Mouse (Mus musculus) forebrain, postnatal 0 days (tissue): ENCODE results near the gene Tex19.2. TPM values are rescaled to one million over a fixed set of nuclear protein-coding genes. Genes with fewer than 3 reads are reported as not detected.
A peak's percentile ranks its signal among the peaks of the same experiment; 100 is the strongest.
"Not testable (repeated sequence)": the region's sequence is repeated elsewhere in the genome, so short reads cannot be mapped to it uniquely, and the experiment has no call there.

ENCODE experiments used
- ATAC-seq: fragments of 200-750 bp; cut with Nextera tagmentation; 2 replicates; pipeline ENCODE4 v1.8.0; 2017; ENCODE audit warnings: mild to moderate bottlenecking, moderate library complexity
- DNase-seq: peaks from one replicate; pipeline ENCODE4 v3.0.0-alpha.2; 2015
- H3K27ac ChIP-seq: fragments of 300-500 bp; sonication (generic); 2 replicates; pipeline ENCODE4 v1.5.1; 2014; ENCODE audit warnings: low read depth, mild to moderate bottlenecking, antibody characterized with exemption, low read length, moderate library complexity, mixed read lengths
- H3K27me3 ChIP-seq: fragments of 300-500 bp; sonication (generic); 2 replicates; pipeline ENCODE4 v1.6.1; 2014; ENCODE audit warnings: mild to moderate bottlenecking, low read length, mixed read lengths; ENCODE audit not compliant: insufficient read depth
- H3K36me3 ChIP-seq: fragments of 300-500 bp; sonication (generic); 2 replicates; pipeline ENCODE4 v1.6.1; 2014; ENCODE audit warnings: mild to moderate bottlenecking, moderate library complexity; ENCODE audit not compliant: insufficient read depth
- H3K4me1 ChIP-seq: fragments of 300-500 bp; sonication (generic); 2 replicates; pipeline ENCODE4 v1.6.1; 2014; ENCODE audit warnings: antibody characterized with exemption; ENCODE audit not compliant: insufficient read depth
- H3K4me2 ChIP-seq: fragments of 300-500 bp; sonication (generic); 2 replicates; pipeline ENCODE4 v1.6.1; 2014; ENCODE audit warnings: low read depth, mild to moderate bottlenecking, moderate library complexity
- H3K4me3 ChIP-seq: fragments of 300-500 bp; sonication (generic); 2 replicates; pipeline ENCODE4 v1.5.1; 2014; ENCODE audit warnings: low read depth, low read length, mixed read lengths
- H3K9ac ChIP-seq: fragments of 300-500 bp; sonication (generic); 2 replicates; pipeline ENCODE4 v1.6.1; 2014; ENCODE audit warnings: mild to moderate bottlenecking
- H3K9me3 ChIP-seq: fragments of 300-500 bp; sonication (generic); 2 replicates; pipeline ENCODE4 v1.6.1; 2016; ENCODE audit warnings: low read length
- CTCF ChIP-seq: sonication (generic); IDR thresholded peaks from 2 replicates; pipeline ENCODE4 v1.5.1; 2016; ENCODE audit warnings: antibody characterized with exemption, control low read depth, low read depth
- WGBS: fragments of 180-500 bp; shearing (Covaris S2); extraction: QIAGEN DNeasy Blood & Tissue Kit; methylation state at CpG from one replicate; pipeline ENCODE4 v1.1.7; 2014; 5-methylcytosine and 5-hydroxymethylcytosine counted together
- polyA plus RNA-seq: library from polyadenylated mRNA; unstranded; fragments of >200 nt; fragmentation: Nextera tagmentation; extraction: Ambion mirVana; gene quantifications from 2 replicates; pipeline ENCODE4 v1.2.1, GENCODE M21; 2015
- total RNA-seq: library from RNA; depleted of rRNA; stranded (reverse); fragments of >200 nt; gene quantifications from 2 replicates; pipeline ENCODE4 v1.2.3, GENCODE M21; 2014

The Tex19.2 gene
- total and polyA plus RNA-seq, 2 experiments from 2014 or later, result not detected

- Histone ChIP-seq H3K4me1 (no peaks in the 10 kb centered on the region), H3K27ac (no peak overlapping the region), H3K27me3 (no peaks in the 10 kb centered on the region), H3K9ac (no peak overlapping the region), H3K9me3 (no peaks in the 10 kb centered on the region), H3K36me3 (no peaks in the 10 kb centered on the region), H3K4me2 (no peak overlapping the region), H3K4me3 (no peak overlapping the region)
- no peak for DNase-seq
- ATAC-seq, result no peak
- TF ChIP-seq CTCF, result no peak
- 88% methylated on average over 1 of the region's 1 CpGs for WGBS
Measured at GRCm38 (mm10) chr11:121111601-121112000, 6.9 kb downstream of the Tex19.2 start.

GRCm38 (mm10) chr11:121111051-121111450, 7.4 kb downstream of the Tex19.2 start:
- H3K4me2 ChIP-seq, result no peak overlapping the region
- DNase-seq (no peak), ATAC-seq (no peak)
- H3K4me3 ChIP-seq, result no peak overlapping the region
- TF ChIP-seq CTCF, result no peak
- H3K27me3 ChIP-seq, result no peaks in the 10 kb centered on the region
- no peaks in the 10 kb centered on the region for H3K9me3 ChIP-seq
- no peaks in the 10 kb centered on the region for H3K4me1 ChIP-seq
- H3K9ac ChIP-seq, result no peak overlapping the region
- 84% methylated on average over 3 of the region's 3 CpGs for WGBS
- no peak overlapping the region for H3K27ac ChIP-seq
- no peaks in the 10 kb centered on the region for H3K36me3 ChIP-seq

GRCm38 (mm10) chr11:121109986-121110385, 8.5 kb downstream of the Tex19.2 start:
- H3K27me3 ChIP-seq, result no peaks in the 10 kb centered on the region
- ATAC-seq, result peak; percentile 66
- TF ChIP-seq CTCF, result no peak

GRCm38 (mm10) chr11:121108061-121108460, 10.4 kb downstream of the Tex19.2 start:
- Histone ChIP-seq H3K27me3 (no peaks in the 10 kb centered on the region), H3K4me2 (no peak overlapping the region), H3K9me3 (no peaks in the 10 kb centered on the region), H3K4me1 (no peaks in the 10 kb centered on the region), H3K9ac (no peak overlapping the region), H3K36me3 (no peaks in the 10 kb centered on the region), H3K4me3 (no peak overlapping the region), H3K27ac (no peak overlapping the region)
- ATAC-seq (no peak), DNase-seq (no peak)
- 72% methylated on average over 9 of the region's 9 CpGs for WGBS
- TF ChIP-seq CTCF, result no peak

More at GRCm38 (mm10) chr11:121109986-121110385, 8.5 kb downstream of the Tex19.2 start:
- H3K4me2 ChIP-seq, result no peak overlapping the region
- no peak overlapping the region for H3K9ac ChIP-seq
- DNase-seq, result peak; percentile 56
- no peaks in the 10 kb centered on the region for H3K4me1 ChIP-seq
- H3K4me3 ChIP-seq, result no peak overlapping the region
- H3K27ac ChIP-seq, result no peak overlapping the region
- no peaks in the 10 kb centered on the region for H3K36me3 ChIP-seq
- no peaks in the 10 kb centered on the region for H3K9me3 ChIP-seq
- 2% methylated on average over 2 of the region's 2 CpGs for WGBS

GRCm38 (mm10) chr11:121107242-121107641, 11.2 kb downstream of the Tex19.2 start:
- ATAC-seq, H3K36me3 ChIP-seq, H3K27me3 ChIP-seq: not testable (repeated sequence)

GRCm38 (mm10) chr11:121101124-121101805, 17.2 kb downstream of the Tex19.2 start:
- H3K27ac ChIP-seq, result no peak overlapping the region
- WGBS, result 85% methylated on average over 4 of the region's 4 CpGs

More at GRCm38 (mm10) chr11:121107242-121107641, 11.2 kb downstream of the Tex19.2 start:
- H3K4me3 ChIP-seq, H3K9me3 ChIP-seq, DNase-seq, H3K9ac ChIP-seq, H3K4me1 ChIP-seq, H3K27ac ChIP-seq, H3K4me2 ChIP-seq: not testable (repeated sequence)
- 73% methylated on average over 1 of the region's 1 CpGs for WGBS

GRCm38 (mm10) chr11:121100692-121101091, 17.8 kb downstream of the Tex19.2 start:
- Histone ChIP-seq H3K9me3 (no peaks in the 10 kb centered on the region), H3K27ac (no peak overlapping the region), H3K9ac (no peak overlapping the region), H3K4me2 (no peak overlapping the region), H3K4me3 (no peak overlapping the region), H3K27me3 (no peaks in the 10 kb centered on the region), H3K36me3 (no peaks in the 10 kb centered on the region), H3K4me1 (no peaks in the 10 kb centered on the region)
- no peak for TF ChIP-seq CTCF
- 67% methylated on average over 7 of the region's 7 CpGs for WGBS
- DNase-seq (no peak), ATAC-seq (no peak)

More at GRCm38 (mm10) chr11:121101124-121101805, 17.2 kb downstream of the Tex19.2 start:
- Histone ChIP-seq H3K4me2 (no peak overlapping the region), H3K9me3 (no peaks in the 10 kb centered on the region), H3K36me3 (no peaks in the 10 kb centered on the region), H3K4me3 (no peak overlapping the region), H3K27me3 (no peaks in the 10 kb centered on the region), H3K9ac (no peak overlapping the region), H3K4me1 (no peaks in the 10 kb centered on the region)
- DNase-seq (no peak), ATAC-seq (no peak)
- TF ChIP-seq CTCF, result no peak
